Mouse (Mus musculus): ENCODE measurements around the gene Olfr1257. TPM values are rescaled to one million over a fixed set of nuclear protein-coding genes. Genes with fewer than 3 reads are reported as not detected.
"Not testable (repeated sequence)": the region's sequence is repeated elsewhere in the genome, so short reads cannot be mapped to it uniquely, and the experiment has no call there.

The Olfr1257 gene
- total RNA-seq (2021), result not detected

GRCm38 (mm10) chr2:89878137-89878536 lies at the start of gene Olfr1257:
TSS of gene Olfr1257 (plus strand) at chr2:89878437.
- intact Hi-C loops (cut with DNase I), result no loop called here
- DNase-seq (ENCODE audit: extremely low spot score in 1 of 2, low spot score in 2 of 2), result no peak

DNA sequence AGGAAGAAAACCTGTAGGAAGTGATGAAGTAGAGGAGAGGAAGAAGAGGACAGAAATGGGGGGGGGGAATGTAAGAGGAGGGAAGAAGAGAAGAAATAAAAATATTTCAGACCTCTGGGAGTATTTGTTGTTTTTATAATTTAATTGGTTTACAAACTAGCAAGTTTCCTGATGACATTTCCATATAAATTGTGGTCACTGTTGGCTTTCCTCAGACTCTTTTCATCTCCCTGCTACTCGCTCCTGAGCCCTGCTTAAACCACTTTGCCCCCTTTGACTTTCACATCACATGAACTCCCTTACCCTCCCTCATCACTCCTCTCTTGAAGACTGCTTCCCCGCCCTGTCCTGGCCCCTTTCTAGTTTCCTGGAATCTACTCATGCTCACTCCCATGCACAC lies 36.8 kb upstream of the Olfr1257 start, which contains the start of gene Olfr1256:
Gene Olfr1256 (minus strand): TSS at position 101 of the 400 bp plus-strand sequence.
- intact Hi-C loops (cut with DNase I), result no loop called here
- no peak for DNase-seq (ENCODE audit: extremely low spot score in 1 of 2, low spot score in 2 of 2)

GRCm38 (mm10) chr2:89848105-89848504 lies 30.1 kb upstream of the Olfr1257 start, which contains the start of gene Olfr48:
TSS of gene Olfr48 (minus strand) at chr2:89848205.
- intact Hi-C loops (cut with DNase I), result no loop called here

GRCm38 (mm10) chr2:89849230-89849629 lies 29.0 kb upstream of the Olfr1257 start:
- DNase-seq (ENCODE audit: extremely low spot score in 1 of 2, low spot score in 2 of 2), result no peak
- intact Hi-C loops (cut with DNase I), result no loop called here

More at GRCm38 (mm10) chr2:89848105-89848504, 30.1 kb upstream of the Olfr1257 start, which contains the start of gene Olfr48:
- DNase-seq (ENCODE audit: extremely low spot score in 1 of 2, low spot score in 2 of 2), result no peak

DNA sequence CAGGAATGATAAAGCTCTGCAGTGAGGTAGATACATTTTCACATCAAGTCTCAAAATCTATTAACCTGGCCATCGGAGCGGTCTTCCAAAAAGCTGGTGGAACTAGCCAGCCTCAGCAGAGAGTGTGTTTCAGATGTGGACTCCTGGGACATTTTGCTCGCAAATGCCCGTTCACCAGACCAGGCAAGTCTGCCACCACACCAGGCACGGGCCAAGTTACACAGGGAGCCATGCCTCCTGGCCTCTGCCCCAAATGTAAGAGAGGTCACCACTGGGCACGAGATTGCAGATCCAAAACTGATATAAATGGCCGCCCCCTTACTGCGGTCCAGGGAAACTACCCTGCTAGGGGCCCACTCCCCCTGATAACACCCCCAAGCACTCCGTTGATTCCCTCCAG lies 34.4 kb downstream of the Olfr1257 start:
- DNase-seq (ENCODE audit: extremely low spot score in 1 of 2, low spot score in 2 of 2); intact Hi-C loops (cut with DNase I): not testable (repeated sequence)

- DNase-seq (ENCODE audit: extremely low spot score in 1 of 2, low spot score in 2 of 2), result no peak
- intact Hi-C loops (cut with DNase I), result no loop called here
These were observed 48.8 kb downstream of the Olfr1257 start, which contains the start of gene Olfr1258 for GRCm38 (mm10) chr2:89927009-89927408. TSS of gene Olfr1258 (plus strand) at chr2:89927309.

Other genes with a start within 250 kb of the Olfr1257 start
- not detected for gene Olfr1249, start 243.5 kb upstream of the Olfr1257 start, total RNA-seq (2021)
- under 1 TPM; 0.06 to 0.10 TPM for gene Olfr1250, start 217.0 kb upstream of the Olfr1257 start, total RNA-seq (2021)
- gene Olfr1251, start 206.5 kb upstream of the Olfr1257 start, total RNA-seq (2021), result not detected
- not detected for gene Olfr1252, start 153.4 kb upstream of the Olfr1257 start, total RNA-seq (2021)
- not detected for gene Olfr1253, start 121.3 kb upstream of the Olfr1257 start, total RNA-seq (2021)
- not detected for gene Olfr1254, start 84.8 kb upstream of the Olfr1257 start, total RNA-seq (2021)
- gene Olfr1255, start 66.4 kb upstream of the Olfr1257 start, total RNA-seq (2021), result not detected
- gene Olfr1256, start 36.9 kb upstream of the Olfr1257 start, total RNA-seq (2021), result under 1 TPM in 1 of 2 experiments, not detected in 1; 0.06 TPM
- gene Olfr48, start 30.2 kb upstream of the Olfr1257 start, total RNA-seq (2021), result not detected
- gene Olfr1258, start 48.9 kb downstream of the Olfr1257 start, total RNA-seq (2021), result not detected
- gene Olfr1259, start 70.2 kb downstream of the Olfr1257 start, total RNA-seq (2021), result not detected
- not detected for gene Olfr1260, start 95.9 kb downstream of the Olfr1257 start, total RNA-seq (2021)
- not detected for gene Olfr1261, start 112.8 kb downstream of the Olfr1257 start, total RNA-seq (2021)
- gene Olfr1262, start 121.7 kb downstream of the Olfr1257 start, total RNA-seq (2021), result not detected
- not detected for gene Olfr1263, start 133.7 kb downstream of the Olfr1257 start, total RNA-seq (2021)
- not detected for gene Olfr1264, start 147.1 kb downstream of the Olfr1257 start, total RNA-seq (2021)
- gene Olfr1265, start 156.9 kb downstream of the Olfr1257 start, total RNA-seq (2021), result under 1 TPM in 1 of 2 experiments, not detected in 1; 0.08 TPM
- gene Olfr140, start 185.2 kb downstream of the Olfr1257 start, total RNA-seq (2021), result not detected
- gene Olfr1269, start 243.0 kb downstream of the Olfr1257 start, total RNA-seq (2021), result not detected

Data from left cerebral cortex, postnatal 10 days (tissue).